Mouse (Mus musculus) liver, embryonic 16.5 days (tissue): ENCODE results near the gene Fkbp5. TPM values are rescaled to one million over a fixed set of nuclear protein-coding genes. Genes with fewer than 3 reads are reported as not detected.
A peak's percentile ranks its signal among the peaks of the same experiment; 100 is the strongest.

Experiments used
- ATAC-seq: fragments of 200-750 bp; cut with Nextera tagmentation; 2 replicates; pipeline ENCODE4 v1.8.0; 2017; ENCODE audit warnings: low read depth, mild to moderate bottlenecking, moderate number of reproducible peaks, moderate library complexity
- H3K27ac ChIP-seq: fragments of 300-500 bp; sonication (generic); 2 replicates; pipeline ENCODE4 v1.5.1; 2014; ENCODE audit warnings: mild to moderate bottlenecking, low read length
- H3K27me3 ChIP-seq: fragments of 300-500 bp; sonication (generic); 2 replicates; pipeline ENCODE4 v1.6.1; 2014; ENCODE audit warnings: low read depth, low read length, mixed read lengths; ENCODE audit not compliant: control insufficient read depth, insufficient read depth
- H3K36me3 ChIP-seq: fragments of 300-500 bp; sonication (generic); 2 replicates; pipeline ENCODE4 v1.6.1; 2014; ENCODE audit warnings: mild to moderate bottlenecking; ENCODE audit not compliant: control insufficient read depth, insufficient read depth
- H3K4me1 ChIP-seq: fragments of 300-500 bp; sonication (generic); 2 replicates; pipeline ENCODE4 v1.6.1; 2014; ENCODE audit warnings: low read depth, low read length, mixed read lengths; ENCODE audit not compliant: control insufficient read depth
- H3K4me2 ChIP-seq: fragments of 300-500 bp; sonication (generic); 2 replicates; pipeline ENCODE4 v1.6.1; 2014; ENCODE audit warnings: low read depth, low read length, mixed read lengths
- H3K4me3 ChIP-seq: fragments of 300-500 bp; sonication (generic); 2 replicates; pipeline ENCODE4 v1.5.1; 2014; ENCODE audit warnings: low read depth, mild to moderate bottlenecking, low read length
- H3K9ac ChIP-seq: fragments of 300-500 bp; sonication (generic); 2 replicates; pipeline ENCODE4 v1.6.1; 2014; ENCODE audit warnings: low read depth, low read length
- H3K9me3 ChIP-seq: fragments of 300-500 bp; sonication (generic); replicated peaks from 2 replicates; pipeline ENCODE4 v1.6.1; 2016; ENCODE audit warnings: low read length; ENCODE audit not compliant: control insufficient read depth
- WGBS: fragments of 180-500 bp; shearing (Covaris S2); extraction: QIAGEN DNeasy Blood & Tissue Kit; methylation state at CpG from one replicate; pipeline ENCODE4 v1.1.7; 2014; ENCODE audit not compliant: insufficient replicate concordance; 5-methylcytosine and 5-hydroxymethylcytosine counted together
- polyA plus RNA-seq: library from polyadenylated mRNA; unstranded; fragments of >200 nt; fragmentation: Nextera tagmentation; extraction: Ambion mirVana; gene quantifications from 2 replicates; pipeline ENCODE4 v1.2.1, GENCODE M21; 2015

The Fkbp5 gene
- polyA plus RNA-seq, 1 experiment from 2014 or later: 21.5 TPM

- H3K4me2 ChIP-seq: no peak overlapping the region
- no peak for ATAC-seq
- H3K27me3 ChIP-seq: peaks cover 23% of the 10 kb centered on the region
Measured at GRCm38 (mm10) chr17:28375592-28376061, 141.7 kb downstream of the Fkbp5 start.

DNA sequence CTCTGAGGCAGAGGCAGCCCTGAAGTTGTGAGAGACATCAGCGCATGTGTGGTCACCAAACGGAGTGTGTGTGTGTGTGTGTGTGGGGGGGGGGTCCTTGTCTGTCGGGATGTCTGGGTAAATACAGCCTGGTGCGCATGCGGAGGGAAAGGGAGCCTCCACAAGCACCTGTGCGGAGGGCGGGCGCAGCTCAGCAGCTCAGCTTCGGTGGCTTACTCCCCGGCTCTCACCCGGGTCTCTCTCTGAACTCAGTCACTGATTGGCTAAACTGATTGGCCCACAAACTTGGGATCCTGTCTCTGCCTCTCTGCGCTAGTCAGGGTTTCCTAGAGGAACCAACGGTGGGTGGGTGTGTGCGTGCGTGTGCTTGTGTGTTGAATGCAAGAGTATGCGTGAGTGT, 142.8 kb downstream of the Fkbp5 start:
- no peak overlapping the region for H3K9ac ChIP-seq
- no peak overlapping the region for H3K27ac ChIP-seq
- no peak overlapping the region for H3K4me2 ChIP-seq
- peaks cover 23% of the 10 kb centered on the region for H3K27me3 ChIP-seq
- no peaks in the 10 kb centered on the region; the same call in 1 of the 2 replicates for H3K4me1 ChIP-seq
- ATAC-seq: no peak
- WGBS: 12% methylated on average over 15 of the region's 16 CpGs
- H3K36me3 ChIP-seq: no peaks in the 10 kb centered on the region
- H3K9me3 ChIP-seq: no peaks in the 10 kb centered on the region
- H3K4me3 ChIP-seq: no peak overlapping the region

More at GRCm38 (mm10) chr17:28375592-28376061, 141.7 kb downstream of the Fkbp5 start:
- H3K9me3 ChIP-seq: no peaks in the 10 kb centered on the region
- WGBS: 7% methylated on average over 17 of the region's 17 CpGs
- H3K27ac ChIP-seq: no peak overlapping the region
- no peak overlapping the region for H3K4me3 ChIP-seq
- H3K36me3 ChIP-seq: no peaks in the 10 kb centered on the region
- no peak overlapping the region for H3K9ac ChIP-seq
- H3K4me1 ChIP-seq: no peaks in the 10 kb centered on the region; the same call in 1 of the 2 replicates

DNA sequence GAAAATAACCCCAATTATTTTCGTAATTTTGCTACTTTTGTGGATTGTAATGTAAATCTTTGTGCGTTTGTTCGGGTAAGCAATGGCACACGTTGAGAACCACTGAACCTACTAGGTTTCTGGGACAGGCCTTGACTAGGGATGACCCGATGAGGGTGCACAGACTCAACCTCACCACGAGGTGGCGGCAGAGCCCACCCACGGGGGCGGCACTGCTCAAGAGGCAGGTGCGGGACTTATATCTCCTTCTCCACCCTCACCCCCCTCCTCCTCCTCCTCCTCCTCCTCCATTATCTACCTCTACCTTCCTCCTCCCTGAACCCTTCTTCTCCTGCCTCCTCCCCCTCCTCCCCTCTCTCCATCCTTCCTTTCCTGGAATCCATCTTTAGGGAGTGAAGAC, 143.5 kb downstream of the Fkbp5 start:
- WGBS: 7% methylated on average over 10 of the region's 10 CpGs
- ATAC-seq: no peak
- Histone ChIP-seq H3K36me3 (no peaks in the 10 kb centered on the region), H3K27ac (no peak overlapping the region), H3K4me3 (no peak overlapping the region), H3K4me1 (no peaks in the 10 kb centered on the region; the same call in 1 of the 2 replicates), H3K4me2 (no peak overlapping the region), H3K27me3 (peaks cover 23% of the 10 kb centered on the region), H3K9me3 (no peaks in the 10 kb centered on the region), H3K9ac (no peak overlapping the region)

DNA sequence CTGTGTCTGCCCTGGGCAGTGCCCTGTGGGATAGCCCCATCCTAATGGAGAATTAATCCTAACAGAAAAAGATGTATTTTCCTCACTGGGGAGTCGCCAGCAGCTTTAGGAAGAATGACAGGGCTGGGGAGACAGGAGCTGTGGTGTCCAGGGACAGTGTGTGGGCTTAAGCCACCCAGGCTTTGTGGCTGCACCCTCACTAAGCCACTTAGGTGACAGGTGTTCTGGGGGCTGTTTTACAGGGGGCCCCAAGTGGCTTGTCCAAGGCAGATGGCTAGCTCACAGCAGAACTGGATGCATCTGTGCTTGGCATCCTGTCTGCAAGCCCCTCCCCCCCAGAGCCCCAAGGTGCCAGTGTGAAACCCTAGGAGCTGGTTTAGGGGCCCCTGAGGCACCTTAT, 145.4 kb downstream of the Fkbp5 start:
- Histone ChIP-seq H3K27me3 (peaks cover 23% of the 10 kb centered on the region), H3K9ac (no peak overlapping the region), H3K27ac (no peak overlapping the region), H3K4me3 (no peak overlapping the region), H3K4me2 (no peak overlapping the region), H3K9me3 (no peaks in the 10 kb centered on the region), H3K4me1 (no peaks in the 10 kb centered on the region; the same call in 1 of the 2 replicates), H3K36me3 (no peaks in the 10 kb centered on the region)
- ATAC-seq: no peak
- WGBS: 34% methylated on average over 1 of the region's 1 CpGs

GRCm38 (mm10) chr17:28371286-28371685, 146.0 kb downstream of the Fkbp5 start:
- H3K4me2 ChIP-seq: no peak overlapping the region
- no peak overlapping the region for H3K9ac ChIP-seq
- no peaks in the 10 kb centered on the region for H3K36me3 ChIP-seq
- no peaks in the 10 kb centered on the region; the same call in 1 of the 2 replicates for H3K4me1 ChIP-seq
- WGBS: 65% methylated on average over 2 of the region's 2 CpGs
- H3K4me3 ChIP-seq: no peak overlapping the region
- H3K9me3 ChIP-seq: no peaks in the 10 kb centered on the region
- no peak for ATAC-seq
- peaks cover 21% of the 10 kb centered on the region for H3K27me3 ChIP-seq
- no peak overlapping the region for H3K27ac ChIP-seq

DNA sequence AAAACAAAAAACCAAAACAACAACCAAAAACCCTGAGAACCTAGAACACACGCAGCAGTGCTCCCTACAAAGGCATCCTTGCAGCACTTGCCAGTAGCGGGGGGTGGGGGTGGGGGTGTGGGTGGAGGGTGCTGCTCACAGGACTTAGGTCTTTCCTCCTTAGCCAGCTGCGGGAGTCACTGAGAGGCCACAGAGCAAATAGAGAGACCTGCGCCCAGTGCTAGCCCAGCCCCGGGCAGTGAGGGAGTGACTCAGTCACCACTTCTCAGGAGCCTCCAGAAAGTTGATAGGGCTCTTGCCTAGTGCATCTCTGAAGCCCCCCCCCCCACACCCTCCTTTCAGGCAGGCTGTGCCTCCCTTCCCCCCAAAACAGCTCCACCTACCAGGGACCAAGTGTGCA, 148.3 kb downstream of the Fkbp5 start:
- no peaks in the 10 kb centered on the region for H3K4me1 ChIP-seq

DNA sequence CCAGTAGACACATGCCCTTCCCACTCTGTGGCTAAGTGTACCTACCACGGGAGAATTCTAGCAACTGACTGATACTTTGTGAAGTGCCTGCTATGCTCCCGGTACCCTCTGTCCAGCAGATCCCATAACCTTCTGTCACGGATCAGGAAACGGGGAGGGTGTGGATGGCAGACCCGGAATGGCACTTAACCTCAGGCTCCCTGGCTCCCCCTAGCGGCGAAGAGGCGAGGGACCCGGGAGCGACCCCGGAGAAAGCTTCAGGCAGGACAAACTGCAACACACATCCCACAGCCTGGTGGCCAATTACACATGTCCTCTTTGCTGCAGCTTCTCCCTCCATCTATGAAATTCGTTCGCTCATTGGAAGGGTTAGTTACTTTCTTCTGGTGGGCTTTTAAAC, 148.9 kb downstream of the Fkbp5 start:
- 2% methylated on average over 13 of the region's 13 CpGs for WGBS
- H3K9ac ChIP-seq: no peak overlapping the region
- H3K4me3 ChIP-seq: no peak overlapping the region
- 0 out of 2 replicates have a peak, but pooled peaks have one; percentile 24 for ATAC-seq
- H3K4me2 ChIP-seq: no peak overlapping the region
- H3K36me3 ChIP-seq: no peaks in the 10 kb centered on the region
- no peaks in the 10 kb centered on the region for H3K9me3 ChIP-seq
- H3K27me3 ChIP-seq: peaks cover 25% of the 10 kb centered on the region
- H3K27ac ChIP-seq: no peak overlapping the region
- H3K4me1 ChIP-seq: no peaks in the 10 kb centered on the region

More for the DNA sequence above, 148.3 kb downstream of the Fkbp5 start:
- no peaks in the 10 kb centered on the region for H3K36me3 ChIP-seq
- no peak overlapping the region for H3K27ac ChIP-seq
- no peak overlapping the region for H3K4me2 ChIP-seq
- ATAC-seq: no peak
- 59% methylated on average over 5 of the region's 5 CpGs for WGBS
- H3K27me3 ChIP-seq: peaks cover 21% of the 10 kb centered on the region
- H3K9ac ChIP-seq: no peak overlapping the region
- H3K4me3 ChIP-seq: no peak overlapping the region
- no peaks in the 10 kb centered on the region for H3K9me3 ChIP-seq

- H3K27ac ChIP-seq: no peak within 1 kb of the TSS
- no peak within 1 kb of the TSS for H3K4me3 ChIP-seq
- WGBS: 27% methylated on average over 8 of the region's 8 CpGs
- ATAC-seq: no peak
- H3K4me2 ChIP-seq: no peak within 1 kb of the TSS
- H3K4me1 ChIP-seq: peaks cover 3% of the 10 kb centered on the region; the same call in 1 of the 2 replicates
- H3K27me3 ChIP-seq: peaks cover 55% of the 10 kb centered on the region
- H3K9ac ChIP-seq: no peak within 1 kb of the TSS
- no peaks in the 10 kb centered on the region for H3K36me3 ChIP-seq
- no peaks in the 10 kb centered on the region for H3K9me3 ChIP-seq
Measured at GRCm38 (mm10) chr17:28365122-28365521, 152.2 kb downstream of the Fkbp5 start, which contains the start of gene Tulp1. Gene Tulp1 (minus strand): TSS chr17:28365222.

GRCm38 (mm10) chr17:28363507-28363906, 153.8 kb downstream of the Fkbp5 start:
- no peak overlapping the region for H3K9ac ChIP-seq
- H3K9me3 ChIP-seq: no peaks in the 10 kb centered on the region
- no peaks in the 10 kb centered on the region for H3K36me3 ChIP-seq
- H3K4me1 ChIP-seq: peaks cover 3% of the 10 kb centered on the region; the same call in 1 of the 2 replicates
- 19% methylated on average over 6 of the region's 6 CpGs for WGBS
- no peak for ATAC-seq
- H3K27me3 ChIP-seq: peaks cover 67% of the 10 kb centered on the region
- H3K4me3 ChIP-seq: no peak overlapping the region
- no peak overlapping the region for H3K4me2 ChIP-seq
- H3K27ac ChIP-seq: no peak overlapping the region
